Mouse (Mus musculus): ENCODE data around the gene Uba6.

DNA sequence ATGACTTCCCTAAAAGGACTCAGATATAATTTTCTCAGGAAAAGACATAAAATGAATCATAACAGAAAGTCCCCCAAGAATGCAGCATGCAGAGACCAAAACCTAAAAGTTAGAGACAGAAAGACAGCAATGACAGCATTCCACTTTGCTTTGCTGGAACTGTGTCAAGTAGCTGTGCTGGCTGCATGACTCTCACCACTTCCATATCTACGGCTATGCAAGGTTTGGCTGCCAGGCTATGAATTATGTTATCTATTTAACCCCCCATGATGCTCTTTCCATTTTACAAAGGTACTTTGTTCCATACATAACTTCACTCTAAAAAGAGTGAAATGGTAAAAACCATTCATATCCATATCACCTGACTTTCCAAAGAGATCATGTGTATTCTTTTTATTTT, 58.6 kb downstream of the Uba6 start:
- TF ChIP-seq CTCF (IDR thresholded peaks at IDR 0.05; ENCODE audit: control insufficient read depth, insufficient read depth, insufficient replicate concordance, low read depth, low read length): no peak
- no peak for TF ChIP-seq POLR2A (IDR thresholded peaks at IDR 0.05; ENCODE audit: control insufficient read depth, low read depth, low read length)
